9 mouse cellular contexts compared by ENCODE assay signal in genomic region chr10:52416458-52416857, GRCm38 (mm10). TPM values are rescaled to one million over a fixed set of nuclear protein-coding genes. Genes with fewer than 3 reads are reported as not detected.
DNase-seq lines count a peak whose midpoint lies in the region; ATAC-seq and TF ChIP-seq lines count a peak whose summit lies in the region.
"Had no signal": no experiment of that assay in that cellular context is flagged by ENCODE, and none has a peak within 500 bp of the region (broad histone marks: within the 10 kb centered on the region; RNA-seq: fewer than 3 reads in every experiment).

No protein-coding gene starts in this region.

- peaks cover 6% of the 10 kb centered on the region; the same call in 1 of the 2 replicates for H3K4me1 ChIP-seq in lung, postnatal 0 days (ENCODE audit: insufficient read depth, low read depth, low read length)
- peaks cover 18% of the 10 kb centered on the region for H3K4me1 ChIP-seq in forebrain, embryonic 14.5 days (ENCODE audit: control insufficient read depth, insufficient read depth, low read length)
- peaks cover 16% of the 10 kb centered on the region for H3K4me1 ChIP-seq in limb, embryonic 12.5 days (replicated peaks)
- H3K4me1 ChIP-seq in stomach, embryonic 15.5 days: peaks cover 14% of the 10 kb centered on the region

- H3K9me3 ChIP-seq in lung, postnatal 0 days (ENCODE audit: low read length): no peaks in the 10 kb centered on the region
- no peaks in the 10 kb centered on the region for H3K9me3 ChIP-seq in forebrain, embryonic 14.5 days (replicated peaks; ENCODE audit: control insufficient read depth, low read length)
- H3K9me3 ChIP-seq in limb, embryonic 12.5 days: no peaks in the 10 kb centered on the region
- no peaks in the 10 kb centered on the region for H3K9me3 ChIP-seq in stomach, embryonic 15.5 days

- H3K9ac ChIP-seq in lung, postnatal 0 days (replicated peaks; ENCODE audit: low read depth): 0 out of 2 replicates have a peak overlapping the region, but pooled peaks have one; percentile 12
- peak overlapping the region; percentile 50 for H3K9ac ChIP-seq in forebrain, embryonic 14.5 days (ENCODE audit: low read length)
- H3K9ac ChIP-seq in limb, embryonic 12.5 days (replicated peaks): no peak overlapping the region
- H3K9ac ChIP-seq in stomach, embryonic 15.5 days: no peak overlapping the region

- no peak for ATAC-seq in lung, postnatal 0 days
- no peak for ATAC-seq in forebrain, embryonic 14.5 days
- ATAC-seq in limb, embryonic 12.5 days (ENCODE audit: insufficient number of reproducible peaks, insufficient read depth, low FRiP score, low TSS enrichment, low read depth): no peak
- no peak for ATAC-seq in stomach, embryonic 15.5 days (ENCODE audit: insufficient read depth, low FRiP score, low read depth)

- H3K36me3 ChIP-seq in lung, postnatal 0 days (ENCODE audit: insufficient read depth, low read length): no peaks in the 10 kb centered on the region
- no peaks in the 10 kb centered on the region for H3K36me3 ChIP-seq in forebrain, embryonic 14.5 days (ENCODE audit: control insufficient read depth, insufficient read depth, low read length)
- no peaks in the 10 kb centered on the region for H3K36me3 ChIP-seq in limb, embryonic 12.5 days
- H3K36me3 ChIP-seq in stomach, embryonic 15.5 days: peaks cover 7% of the 10 kb centered on the region; the same call in 1 of the 2 replicates

- H3K27me3 ChIP-seq in lung, postnatal 0 days (replicated peaks; ENCODE audit: insufficient read depth, low read length): no peaks in the 10 kb centered on the region
- no peaks in the 10 kb centered on the region for H3K27me3 ChIP-seq in forebrain, embryonic 14.5 days (replicated peaks; ENCODE audit: control insufficient read depth, insufficient read depth, low read length)
- no peaks in the 10 kb centered on the region for H3K27me3 ChIP-seq in limb, embryonic 12.5 days
- no peaks in the 10 kb centered on the region for H3K27me3 ChIP-seq in stomach, embryonic 15.5 days (replicated peaks)

- no peak for TF ChIP-seq CTCF in lung, postnatal 0 days (IDR thresholded peaks at IDR 0.05)

- no peak for TF ChIP-seq EP300 in lung, postnatal 0 days (IDR thresholded peaks at IDR 0.05)

- 16% methylated on average over 2 of the region's 2 CpGs for WGBS in lung, postnatal 0 days
- WGBS in forebrain, embryonic 14.5 days: 64% methylated on average over 2 of the region's 2 CpGs
- WGBS in limb, embryonic 12.5 days: 48% methylated on average over 2 of the region's 2 CpGs
- 47% methylated on average over 2 of the region's 2 CpGs for WGBS in stomach, embryonic 15.5 days

- peak overlapping the region; percentile 94; the same call in 1 of the 2 replicates for H3K4me3 ChIP-seq in lung, postnatal 0 days (ENCODE audit: low read depth, low read length)
- H3K4me3 ChIP-seq in forebrain, embryonic 14.5 days (ENCODE audit: low read depth, low read length): peak overlapping the region; percentile 86; the same call in 1 of the 2 replicates
- peak overlapping the region; percentile 97; the same call in 1 of the 2 replicates for H3K4me3 ChIP-seq in limb, embryonic 12.5 days (replicated peaks)
- peak overlapping the region; percentile 89 for H3K4me3 ChIP-seq in stomach, embryonic 15.5 days (replicated peaks)

- H3K4me2 ChIP-seq in lung, postnatal 0 days (replicated peaks; ENCODE audit: low read depth, low read length): peak overlapping the region; percentile 68
- peak overlapping the region; percentile 45 for H3K4me2 ChIP-seq in forebrain, embryonic 14.5 days (ENCODE audit: low read length)
- H3K4me2 ChIP-seq in limb, embryonic 12.5 days: peak overlapping the region; percentile 53
- peak overlapping the region; percentile 50 for H3K4me2 ChIP-seq in stomach, embryonic 15.5 days

- peak overlapping the region; percentile 57; the same call in 1 of the 2 replicates for H3K27ac ChIP-seq in lung, postnatal 0 days (ENCODE audit: low read length)
- no peak overlapping the region; the same call in 1 of the 2 replicates for H3K27ac ChIP-seq in forebrain, embryonic 14.5 days (ENCODE audit: low read depth, low read length)
- no peak overlapping the region for H3K27ac ChIP-seq in limb, embryonic 12.5 days
- 0 out of 2 replicates have a peak overlapping the region, but pooled peaks have one; percentile 57 for H3K27ac ChIP-seq in stomach, embryonic 15.5 days

- DNase-seq in lung, postnatal 0 days (ENCODE audit: low spot score): peak; percentile 23
- DNase-seq in lung, adult 18-20 months: no peak
- DNase-seq in forebrain, embryonic 14.5 days (ENCODE audit: low spot score): peak; percentile 8
- DNase-seq in adrenal gland, postnatal 25 days: no peak
- no peak for DNase-seq in thymus, postnatal 14 days
- DNase-seq: thymus, postnatal 36 days had no signal

RNA-seq across cellular contexts. Expression of gene Nus1, which starts 0.9 kb away (rescaled TPM):
- polyA plus RNA-seq in lung, postnatal 0 days (2015; fragmentation: Nextera tagmentation; extraction: Ambion mirVana): 9.0 and 11.3 TPM in 2 replicates
- 12.0 and 14.3 TPM in 2 replicates for polyA plus RNA-seq in forebrain, embryonic 14.5 days (2014; fragmentation: Nextera tagmentation; extraction: Ambion mirVana)
- 18.5 and 18.7 TPM in 2 replicates for polyA plus RNA-seq in limb, embryonic 12.5 days (2016; fragmentation: Nextera tagmentation; extraction: Ambion mirVana)
- 14.6 and 16.4 TPM in 2 replicates for polyA plus RNA-seq in stomach, embryonic 15.5 days (2015; fragmentation: Nextera tagmentation; extraction: Ambion mirVana)
- 48.7 and 53.9 TPM in 2 replicates for total RNA-seq in adrenal gland, postnatal 25 days (2021)

RNA-seq across cellular contexts. Expression of gene Nepn, which starts 27.7 kb away (rescaled TPM):
- not detected in 2 replicates for polyA plus RNA-seq in lung, postnatal 0 days (2015; fragmentation: Nextera tagmentation; extraction: Ambion mirVana)
- polyA plus RNA-seq in forebrain, embryonic 14.5 days (2014; fragmentation: Nextera tagmentation; extraction: Ambion mirVana): not detected in 2 replicates
- polyA plus RNA-seq in limb, embryonic 12.5 days (2016; fragmentation: Nextera tagmentation; extraction: Ambion mirVana): 0.14 TPM in 1 of 2 replicates, not detected in the other
- 15.5 and 35.6 TPM in 2 replicates for polyA plus RNA-seq in stomach, embryonic 15.5 days (2015; fragmentation: Nextera tagmentation; extraction: Ambion mirVana)
- total RNA-seq in adrenal gland, postnatal 25 days (2021): 0.15 TPM in 1 of 2 replicates, not detected in the other
- total RNA-seq: left cerebral cortex, adult 18-20 months had no signal

RNA-seq across cellular contexts. Expression of gene Gopc, which starts 34.5 kb away (rescaled TPM):
- polyA plus RNA-seq in lung, postnatal 0 days (2015; fragmentation: Nextera tagmentation; extraction: Ambion mirVana): 13.7 and 15.4 TPM in 2 replicates
- polyA plus RNA-seq in forebrain, embryonic 14.5 days (2014; fragmentation: Nextera tagmentation; extraction: Ambion mirVana): 14.8 and 16.7 TPM in 2 replicates
- 24.3 and 26.4 TPM in 2 replicates for polyA plus RNA-seq in limb, embryonic 12.5 days (2016; fragmentation: Nextera tagmentation; extraction: Ambion mirVana)
- 19.8 and 22.1 TPM in 2 replicates for polyA plus RNA-seq in stomach, embryonic 15.5 days (2015; fragmentation: Nextera tagmentation; extraction: Ambion mirVana)
- total RNA-seq in adrenal gland, postnatal 25 days (2021): 29.7 and 31.2 TPM in 2 replicates

RNA-seq across cellular contexts. Expression of gene Gm26741, which starts 57.9 kb away (rescaled TPM):
- polyA plus RNA-seq in lung, postnatal 0 days (2015; fragmentation: Nextera tagmentation; extraction: Ambion mirVana): not detected in 2 replicates
- polyA plus RNA-seq in forebrain, embryonic 14.5 days (2014; fragmentation: Nextera tagmentation; extraction: Ambion mirVana): not detected in 2 replicates
- polyA plus RNA-seq in limb, embryonic 12.5 days (2016; fragmentation: Nextera tagmentation; extraction: Ambion mirVana): not detected in 2 replicates
- not detected in 2 replicates for polyA plus RNA-seq in stomach, embryonic 15.5 days (2015; fragmentation: Nextera tagmentation; extraction: Ambion mirVana)
- not detected in 2 replicates for total RNA-seq in adrenal gland, postnatal 25 days (2021)
- total RNA-seq: left cerebral cortex, adult 18-20 months had no signal

Comparison
In these comparisons a context has a peak if more than half of its experiments do, and no peak if none do; other contexts are left out.
1. DNase-seq: peak in lung, postnatal 0 days (single experiment) and forebrain, embryonic 14.5 days (single experiment); none in lung, adult 18-20 months (0 of 2), adrenal gland, postnatal 25 days (single experiment) and thymus, postnatal 14 days (single experiment).
2. H3K27ac ChIP-seq: peak in lung, postnatal 0 days (single experiment) and stomach, embryonic 15.5 days (single experiment); none in forebrain, embryonic 14.5 days (single experiment) and limb, embryonic 12.5 days (single experiment).
3. H3K9ac ChIP-seq: peak in lung, postnatal 0 days (single experiment) and forebrain, embryonic 14.5 days (single experiment); none in limb, embryonic 12.5 days (single experiment) and stomach, embryonic 15.5 days (single experiment).
4. RNA of gene Nepn, which starts 27.7 kb away (polyA plus RNA-seq): 15.5 to 35.6 TPM in stomach, embryonic 15.5 days; 0.14 TPM in limb, embryonic 12.5 days, not detected in lung, postnatal 0 days and not detected in forebrain, embryonic 14.5 days; every median in the first group is over 10 times any median in the second.
5. Peak in every context shown above with its lines, with median percentiles within 50 percentile points of each other: H3K4me2 ChIP-seq and H3K4me3 ChIP-seq.